Mouse (Mus musculus) lung, embryonic 14.5 days (tissue): ENCODE measurements around the gene Cgrrf1. TPM values are rescaled to one million over a fixed set of nuclear protein-coding genes. Genes with fewer than 3 reads are reported as not detected.

ENCODE experiments used
- ATAC-seq: fragments of 200-750 bp; cut with Nextera tagmentation; 2 replicates; pipeline ENCODE4 v1.8.0; 2017; ENCODE audit warnings: mild to moderate bottlenecking, moderate TSS enrichment, moderate library complexity; ENCODE audit not compliant: insufficient read depth
- DNase-seq: peaks from one replicate; pipeline ENCODE4 v3.0.0-alpha.2; 2015
- H3K27ac ChIP-seq: fragments of 300-500 bp; sonication (generic); 2 replicates; pipeline ENCODE4 v1.5.1; 2014; ENCODE audit warnings: low read depth, mild to moderate bottlenecking, moderate library complexity
- H3K27me3 ChIP-seq: fragments of 300-500 bp; sonication (generic); 2 replicates; pipeline ENCODE4 v1.6.1; 2014; ENCODE audit warnings: low read length, control low read depth; ENCODE audit not compliant: insufficient read depth
- H3K36me3 ChIP-seq: fragments of 300-500 bp; sonication (generic); 2 replicates; pipeline ENCODE4 v1.6.1; 2014; ENCODE audit warnings: control low read depth; ENCODE audit not compliant: insufficient read depth
- H3K4me1 ChIP-seq: fragments of 300-500 bp; sonication (generic); 2 replicates; pipeline ENCODE4 v1.6.1; 2014; ENCODE audit warnings: antibody characterized with exemption, control low read depth; ENCODE audit not compliant: insufficient read depth
- H3K4me2 ChIP-seq: fragments of 300-500 bp; sonication (generic); 2 replicates; pipeline ENCODE4 v1.6.1; 2014; ENCODE audit warnings: mild to moderate bottlenecking
- H3K4me3 ChIP-seq: fragments of 300-500 bp; sonication (generic); 2 replicates; pipeline ENCODE4 v1.5.1; 2014; ENCODE audit warnings: low read depth, low read length
- H3K9ac ChIP-seq: fragments of 300-500 bp; sonication (generic); 2 replicates; pipeline ENCODE4 v1.6.1; 2014
- H3K9me3 ChIP-seq: fragments of 300-500 bp; sonication (generic); 2 replicates; pipeline ENCODE4 v1.6.1; 2016; ENCODE audit warnings: low read depth, low read length, control low read depth
- CTCF ChIP-seq: IDR thresholded peaks from 2 replicates; pipeline ENCODE4 v1.5.1; 2016; ENCODE audit warnings: antibody characterized with exemption, low read depth
- WGBS: fragments of 180-500 bp; shearing (Covaris S2); extraction: QIAGEN DNeasy Blood & Tissue Kit; methylation state at CpG from one replicate; pipeline ENCODE4 v1.1.7; 2014; 5-methylcytosine and 5-hydroxymethylcytosine counted together
- polyA plus RNA-seq: library from polyadenylated mRNA; unstranded; fragments of >200 nt; fragmentation: Nextera tagmentation; extraction: Ambion mirVana; gene quantifications from 2 replicates; pipeline ENCODE4 v1.2.1, GENCODE M21; 2014

Cgrrf1 gene
- polyA plus RNA-seq, 1 experiment from 2014 or later: 42.6 TPM

- DNase-seq (peak; percentile 62), ATAC-seq (peak; percentile 40)
- Histone ChIP-seq H3K9ac (peak overlapping the region; percentile 85), H3K36me3 (no peaks in the 10 kb centered on the region), H3K4me1 (peaks cover 8% of the 10 kb centered on the region), H3K4me2 (peak overlapping the region; percentile 98), H3K4me3 (peak overlapping the region; percentile 71), H3K27me3 (no peaks in the 10 kb centered on the region), H3K9me3 (no peaks in the 10 kb centered on the region), H3K27ac (peak overlapping the region; percentile 96)
- TF ChIP-seq CTCF: no peak
- WGBS: 5% methylated on average over 40 of the region's 40 CpGs
These were observed 49.9 kb downstream of the Cgrrf1 start for GRCm38 (mm10) chr14:46881581-46882430.

GRCm38 (mm10) chr14:46882431-46883067, 50.6 kb downstream of the Cgrrf1 start, which contains the start of gene Samd4:
Gene Samd4 (plus strand): TSS chr14:46882854.
- Histone ChIP-seq H3K27ac (peak within 1 kb of the TSS; percentile 96), H3K9ac (peak within 1 kb of the TSS; percentile 85), H3K27me3 (no peaks in the 10 kb centered on the region), H3K4me2 (peak within 1 kb of the TSS; percentile 98), H3K9me3 (no peaks in the 10 kb centered on the region), H3K4me3 (peak within 1 kb of the TSS; percentile 71), H3K36me3 (no peaks in the 10 kb centered on the region), H3K4me1 (peaks cover 8% of the 10 kb centered on the region)
- DNase-seq: peak; percentile 90
- peak; percentile 43 for TF ChIP-seq CTCF
- peak; percentile 78 for ATAC-seq
- under 1% methylated on average over 54 of the region's 54 CpGs for WGBS

- ATAC-seq (peak; percentile 18), DNase-seq (peak; percentile 81)
- under 1% methylated on average over 67 of the region's 70 CpGs for WGBS
- Histone ChIP-seq H3K9ac (peak overlapping the region; percentile 85), H3K36me3 (no peaks in the 10 kb centered on the region), H3K4me1 (peaks cover 8% of the 10 kb centered on the region), H3K9me3 (no peaks in the 10 kb centered on the region), H3K27ac (peak overlapping the region; percentile 96), H3K4me3 (peak overlapping the region; percentile 71), H3K4me2 (peak overlapping the region; percentile 98), H3K27me3 (no peaks in the 10 kb centered on the region)
- TF ChIP-seq CTCF: no peak; the same call in 1 of the 2 replicates
These were observed 51.3 kb downstream of the Cgrrf1 start for GRCm38 (mm10) chr14:46883068-46883870.

- under 1% methylated on average over 28 of the region's 29 CpGs for WGBS
- DNase-seq: peak; percentile 74
These were observed 52.0 kb downstream of the Cgrrf1 start for GRCm38 (mm10) chr14:46883871-46884441.

GRCm38 (mm10) chr14:46884701-46885428, 52.9 kb downstream of the Cgrrf1 start:
- peak overlapping the region; percentile 71 for H3K4me3 ChIP-seq
- peak overlapping the region; percentile 98 for H3K4me2 ChIP-seq
- peaks cover 8% of the 10 kb centered on the region for H3K4me1 ChIP-seq
- TF ChIP-seq CTCF: 0 out of 2 replicates have a peak, but pooled peaks have one; percentile 16
- 0% methylated on average over 48 of the region's 52 CpGs for WGBS
- no peaks in the 10 kb centered on the region for H3K9me3 ChIP-seq
- DNase-seq (peak; percentile 80), ATAC-seq (peak; percentile 18; the same call in 1 of the 2 replicates)
- H3K36me3 ChIP-seq: peaks cover 2% of the 10 kb centered on the region; the same call in 1 of the 2 replicates
- H3K27ac ChIP-seq: peak overlapping the region; percentile 81
- H3K27me3 ChIP-seq: no peaks in the 10 kb centered on the region
- peak overlapping the region; percentile 67 for H3K9ac ChIP-seq

More at GRCm38 (mm10) chr14:46883871-46884441, 52.0 kb downstream of the Cgrrf1 start:
- no peak for TF ChIP-seq CTCF
- H3K9me3 ChIP-seq: no peaks in the 10 kb centered on the region
- H3K36me3 ChIP-seq: 0 out of 2 replicates have a peak, but pooled peaks cover under 1% of the 10 kb centered on the region
- H3K4me1 ChIP-seq: peaks cover 8% of the 10 kb centered on the region
- no peaks in the 10 kb centered on the region for H3K27me3 ChIP-seq
- H3K27ac ChIP-seq: peak overlapping the region; percentile 81
- ATAC-seq: peak; percentile 7
- peak overlapping the region; percentile 98 for H3K4me2 ChIP-seq
- H3K9ac ChIP-seq: peak overlapping the region; percentile 85
- H3K4me3 ChIP-seq: peak overlapping the region; percentile 71

GRCm38 (mm10) chr14:46885429-46885755, 53.5 kb downstream of the Cgrrf1 start:
- Histone ChIP-seq H3K4me1 (peaks cover 8% of the 10 kb centered on the region), H3K9me3 (no peaks in the 10 kb centered on the region), H3K27me3 (no peaks in the 10 kb centered on the region), H3K9ac (peak overlapping the region; percentile 67), H3K27ac (peak overlapping the region; percentile 81), H3K4me2 (peak overlapping the region; percentile 98), H3K36me3 (peaks cover 5% of the 10 kb centered on the region), H3K4me3 (peak overlapping the region; percentile 71)
- 2% methylated on average over 7 of the region's 7 CpGs for WGBS
- no peak for TF ChIP-seq CTCF
- ATAC-seq (no peak), DNase-seq (peak; percentile 64)
